20 mouse cellular contexts compared by ENCODE assay signal in the genomic region with DNA sequence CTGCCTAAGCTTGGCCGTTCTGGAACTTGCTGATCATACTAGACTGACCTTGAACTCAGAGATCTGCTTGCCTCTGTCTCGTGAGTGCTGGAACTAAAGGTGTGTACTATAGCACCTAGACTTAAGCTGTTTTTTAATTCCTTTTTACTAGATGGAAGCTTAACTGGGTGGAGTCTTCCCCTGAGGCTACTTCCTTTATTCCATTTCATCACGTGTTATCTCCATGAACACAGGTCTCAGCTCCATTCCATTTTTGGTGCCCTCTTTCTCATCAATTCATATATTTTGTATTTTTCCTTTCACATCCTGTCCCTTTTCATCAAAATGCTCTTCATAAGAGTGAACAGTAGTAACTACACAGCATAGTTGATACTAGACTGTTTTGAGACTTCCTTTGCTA. TPM values are rescaled to one million over a fixed set of nuclear protein-coding genes. Genes with fewer than 3 reads are reported as not detected.
DNase-seq lines count a peak whose midpoint lies in the region; ATAC-seq and TF ChIP-seq lines count a peak whose summit lies in the region.
"Had no signal": no experiment of that assay in that cellular context is flagged by ENCODE, and none has a peak within 500 bp of the region (broad histone marks: within the 10 kb centered on the region; RNA-seq: fewer than 3 reads in every experiment).

No protein-coding gene starts in this region.

- no peak for TF ChIP-seq POLR2A in liver, adult 2 months (IDR thresholded peaks at IDR 0.05; ENCODE audit: extremely low read depth, insufficient read depth, low read length)
- no peak for TF ChIP-seq POLR2A in MEL (IDR thresholded peaks at IDR 0.05; ENCODE audit: control insufficient read depth in 1 of 2, insufficient read depth in 1 of 2, low read depth in 1 of 2, low read length in 2 of 2, poor library complexity in 1 of 2)

- TF ChIP-seq CTCF in liver, adult 2 months (IDR thresholded peaks at IDR 0.05; ENCODE audit: low read depth, low read length), result no peak
- no peak for TF ChIP-seq CTCF in MEL (IDR thresholded peaks at IDR 0.05 in 2 of 3, conservative IDR thresholded peaks at IDR 0.05 in 1 of 3; ENCODE audit: control insufficient read depth in 1 of 3, insufficient read depth in 1 of 3, low read depth in 2 of 3, low read length in 3 of 3, poor library complexity in 1 of 3, severe bottlenecking in 1 of 3)

- no peak overlapping the region for H3K4me3 ChIP-seq in liver, adult 2 months (ENCODE audit: insufficient read depth, low read depth, low read length)
- no peak overlapping the region for H3K4me3 ChIP-seq in MEL (ENCODE audit: control insufficient read depth in 1 of 2, insufficient read depth in 1 of 2, low read depth in 2 of 2, low read length in 2 of 2)
- no peak overlapping the region for H3K4me3 ChIP-seq in liver, embryonic 15.5 days (replicated peaks)
- H3K4me3 ChIP-seq: embryonic facial prominence, embryonic 12.5 days; forebrain, embryonic 12.5 days; heart, embryonic 10.5 days had no signal

- DNase-seq in liver, adult 2 months (ENCODE audit: extremely low read depth, low read depth, low spot score), result peak; percentile 62
- DNase-seq in liver, result no peak
- DNase-seq in MEL (ENCODE audit: low read depth, low spot score), result peak; percentile 64
- DNase-seq in ZHBTc4 (ENCODE audit: low read depth, low spot score), result peak; percentile 35
- no peak for DNase-seq in right cerebral cortex, postnatal 14 days
- no peak for DNase-seq in adrenal gland, postnatal 14 days
- DNase-seq in lung, postnatal 36 days, result no peak
- DNase-seq: adrenal gland, postnatal 36 days; cerebellum, adult 11 months; cerebellum, adult 8-10 months; cerebellum, postnatal 14 days; gastrocnemius, postnatal 10 days; heart, adult 18-20 months; heart, postnatal 10 days had no signal

- no peaks in the 10 kb centered on the region for H3K9me3 ChIP-seq in MEL (replicated peaks; ENCODE audit: insufficient read depth, low read length)
- no peaks in the 10 kb centered on the region for H3K9me3 ChIP-seq in liver, embryonic 15.5 days (replicated peaks)
- H3K9me3 ChIP-seq: embryonic facial prominence, embryonic 12.5 days; forebrain, embryonic 12.5 days; heart, embryonic 10.5 days had no signal

- H3K27me3 ChIP-seq in liver, adult 2 months (ENCODE audit: control insufficient read depth, insufficient read depth, low read length), result no peaks in the 10 kb centered on the region
- H3K27me3 ChIP-seq in MEL (ENCODE audit: control insufficient read depth in 1 of 2, insufficient read depth in 2 of 2, low read length in 2 of 2), result no peaks in the 10 kb centered on the region
- no peaks in the 10 kb centered on the region for H3K27me3 ChIP-seq in liver, embryonic 15.5 days
- H3K27me3 ChIP-seq: embryonic facial prominence, embryonic 12.5 days; forebrain, embryonic 12.5 days had no signal

- ATAC-seq in liver, embryonic 15.5 days (ENCODE audit: insufficient read depth), result no peak
- ATAC-seq: forebrain, embryonic 16.5 days had no signal

- no peak overlapping the region for H3K9ac ChIP-seq in liver, adult 2 months (ENCODE audit: low read depth, low read length)
- H3K9ac ChIP-seq in MEL (ENCODE audit: control insufficient read depth, low read depth, low read length, poor library complexity, severe bottlenecking), result peak overlapping the region; percentile 15; the same call in 1 of the 2 replicates
- H3K9ac ChIP-seq in liver, embryonic 15.5 days, result 0 out of 2 replicates have a peak overlapping the region, but pooled peaks have one; percentile 6
- H3K9ac ChIP-seq: embryonic facial prominence, embryonic 12.5 days; forebrain, embryonic 12.5 days; hindbrain, embryonic 14.5 days had no signal

- H3K36me3 ChIP-seq in liver, adult 2 months (ENCODE audit: control insufficient read depth, insufficient read depth, low read length), result no peaks in the 10 kb centered on the region
- H3K36me3 ChIP-seq in MEL (ENCODE audit: control insufficient read depth in 1 of 2, insufficient read depth in 2 of 2, low read length in 2 of 2), result peaks cover 0 to 36% of the 10 kb centered on the region in 2 experiments; a peak in 2 of 4 replicates
- peaks cover 2% of the 10 kb centered on the region; the same call in 1 of the 2 replicates for H3K36me3 ChIP-seq in liver, embryonic 15.5 days (replicated peaks)
- H3K36me3 ChIP-seq: forebrain, embryonic 12.5 days had no signal

- H3K27ac ChIP-seq in liver, adult 2 months (replicated peaks; ENCODE audit: insufficient read depth, low read depth, low read length), result 0 out of 2 replicates have a peak overlapping the region, but pooled peaks have one; percentile 2
- peak overlapping the region; percentile 50 for H3K27ac ChIP-seq in MEL (ENCODE audit: control insufficient read depth, low read depth, low read length)
- H3K27ac ChIP-seq in liver, embryonic 15.5 days (replicated peaks), result peak overlapping the region; percentile 68
- H3K27ac ChIP-seq: embryonic facial prominence, embryonic 12.5 days; forebrain, embryonic 12.5 days; heart, embryonic 10.5 days; hindbrain, embryonic 14.5 days had no signal

- H3K4me2 ChIP-seq in liver, embryonic 15.5 days, result peak overlapping the region; percentile 31
- H3K4me2 ChIP-seq: embryonic facial prominence, embryonic 12.5 days; forebrain, embryonic 12.5 days; hindbrain, embryonic 14.5 days had no signal

- peaks cover 34% of the 10 kb centered on the region for H3K4me1 ChIP-seq in liver, adult 2 months (ENCODE audit: control insufficient read depth, insufficient read depth, low read length)
- H3K4me1 ChIP-seq in MEL (ENCODE audit: control insufficient read depth in 1 of 2, insufficient read depth in 2 of 2, low read length in 2 of 2), result peaks cover 12 to 31% of the 10 kb centered on the region in 2 experiments
- H3K4me1 ChIP-seq in liver, embryonic 15.5 days (replicated peaks), result peaks cover 91% of the 10 kb centered on the region
- H3K4me1 ChIP-seq: embryonic facial prominence, embryonic 12.5 days; forebrain, embryonic 12.5 days had no signal

- 40% methylated on average over 3 of the region's 3 CpGs for WGBS in liver, adult 2 months
- WGBS in liver, embryonic 15.5 days (ENCODE audit: insufficient replicate concordance), result 38% methylated on average over 3 of the region's 3 CpGs

- TF ChIP-seq RAD21 in MEL (IDR thresholded peaks at IDR 0.05; ENCODE audit: low read depth, low read length), result no peak

- TF ChIP-seq EP300 in MEL (IDR thresholded peaks at IDR 0.05; ENCODE audit: low read depth in 1 of 2, low read length in 2 of 2), result 0 out of 4 replicates have a peak, but pooled peaks of 1 of the 2 experiments have one; percentile 21

- H3K79me2 ChIP-seq in liver, adult 2 months (ENCODE audit: control insufficient read depth, insufficient read depth, low read length), result peaks cover 54% of the 10 kb centered on the region
- H3K79me2 ChIP-seq in MEL (ENCODE audit: control insufficient read depth, insufficient read depth, low read length, poor library complexity), result peaks cover 40% of the 10 kb centered on the region

TF ChIP-seq in MEL, 35 proteins besides CTCF, POLR2A, EP300 and RAD21:
- TF ChIP-seq TAL1 (IDR thresholded peaks at IDR 0.05; ENCODE audit: low read length), result peak; percentile 44
- peak; percentile 63; the same call in 1 of the 2 replicates for TF ChIP-seq MAX (IDR thresholded peaks at IDR 0.05; ENCODE audit: low read length)
- TF ChIP-seq E2F4 (IDR thresholded peaks at IDR 0.05; ENCODE audit: borderline replicate concordance, low read depth, low read length), result no peak
- no peak for TF ChIP-seq UBTF (IDR thresholded peaks at IDR 0.05; ENCODE audit: borderline replicate concordance, insufficient read depth, low read depth, low read length)
- peak; percentile 84 for TF ChIP-seq USF1 (IDR thresholded peaks at IDR 0.05; ENCODE audit: low read depth, low read length)
- TF ChIP-seq JUND (IDR thresholded peaks at IDR 0.05; ENCODE audit: low read depth, low read length), result no peak
- TF ChIP-seq GABPA (IDR thresholded peaks at IDR 0.05; ENCODE audit: low read depth, low read length), result no peak
- 0 out of 4 replicates have a peak, but pooled peaks of 1 of the 2 experiments have one; percentile 41 for TF ChIP-seq USF2 (IDR thresholded peaks at IDR 0.05; ENCODE audit: borderline replicate concordance in 1 of 2, insufficient read depth in 1 of 2, low read depth in 1 of 2, low read length in 2 of 2)
- peak; percentile 62; the same call in 1 of the 2 replicates for TF ChIP-seq MYC (IDR thresholded peaks at IDR 0.05; ENCODE audit: low read depth, low read length)
- peak; percentile 31; the same call in 1 of the 2 replicates for TF ChIP-seq MXI1 (IDR thresholded peaks at IDR 0.05; ENCODE audit: low read depth, low read length)
- TF ChIP-seq BHLHE40 (IDR thresholded peaks at IDR 0.05; ENCODE audit: borderline replicate concordance, low read depth, low read length), result peak; percentile 67; the same call in 1 of the 2 replicates
- no peak for TF ChIP-seq RCOR1 (IDR thresholded peaks at IDR 0.05; ENCODE audit: low read depth, low read length)

RNA-seq across cellular contexts. Expression of gene Ap2a2, which starts 15.8 kb away (rescaled TPM):
- total RNA-seq in liver, adult 2 months (2014; rRNA removed), result 42.2 and 54.0 TPM in 2 replicates
- 37.9 and 38.1 TPM in 2 replicates for polyA plus RNA-seq in liver, adult 2 months (2012; rRNA removed)
- 59.5 and 60.6 TPM in 2 replicates for total RNA-seq in MEL (2012; rRNA removed)
- 10 to 100 TPM; 34.7 to 67.9 TPM for polyA plus RNA-seq in MEL (2012; ENCODE audit: insufficient read depth in 1 of 2, insufficient read length in 2 of 2, low read depth in 1 of 2, low replicate concordance in 2 of 2, missing spikeins in 1 of 2)
- polyA plus RNA-seq in liver, embryonic 15.5 days (2015; fragmentation: Nextera tagmentation; extraction: Ambion mirVana), result 67.6 and 73.8 TPM in 2 replicates
- total RNA-seq in adrenal gland, postnatal 14 days (2021), result 61.0 and 64.0 TPM in 2 replicates

RNA-seq across cellular contexts. Expression of gene Chid1, which starts 38.1 kb away (rescaled TPM):
- 24.2 and 30.6 TPM in 2 replicates for total RNA-seq in liver, adult 2 months (2014; rRNA removed)
- 32.6 and 45.1 TPM in 2 replicates for polyA plus RNA-seq in liver, adult 2 months (2012; rRNA removed)
- 36.1 and 36.3 TPM in 2 replicates for total RNA-seq in MEL (2012; rRNA removed)
- 10 to 100 TPM in 1 of 2 experiments, not detected in 1; 46.7 TPM for polyA plus RNA-seq in MEL (2012; ENCODE audit: insufficient read depth in 1 of 2, insufficient read length in 2 of 2, low read depth in 1 of 2, low replicate concordance in 2 of 2, missing spikeins in 1 of 2)
- 25.2 and 27.9 TPM in 2 replicates for polyA plus RNA-seq in liver, embryonic 15.5 days (2015; fragmentation: Nextera tagmentation; extraction: Ambion mirVana)
- 46.5 and 49.7 TPM in 2 replicates for total RNA-seq in adrenal gland, postnatal 14 days (2021)

Comparison
In these comparisons a context has a peak if more than half of its experiments do, and no peak if none do; other contexts are left out.
1. DNase-seq: peak in liver, adult 2 months (single experiment), MEL (single experiment) and ZHBTc4 (single experiment); none in liver (single experiment), right cerebral cortex, postnatal 14 days (single experiment), adrenal gland, postnatal 14 days (single experiment) and lung, postnatal 36 days (single experiment).
2. H3K27ac ChIP-seq: peak in every context shown above with its lines; median percentile 68 in liver, embryonic 15.5 days; 50 in MEL; 2 in liver, adult 2 months.